Mouse (Mus musculus) lung, embryonic 14.5 days (tissue): Measurements from ENCODE around the gene Taf3. TPM values are rescaled to one million over a fixed set of nuclear protein-coding genes. Genes with fewer than 3 reads are reported as not detected.

Experiments used
- ATAC-seq: fragments of 200-750 bp; cut with Nextera tagmentation; 2 replicates; pipeline ENCODE4 v1.8.0; 2017; ENCODE audit warnings: mild to moderate bottlenecking, moderate TSS enrichment, moderate library complexity; ENCODE audit not compliant: insufficient read depth
- DNase-seq: peaks from one replicate; pipeline ENCODE4 v3.0.0-alpha.2; 2015
- H3K27ac ChIP-seq: fragments of 300-500 bp; sonication (generic); 2 replicates; pipeline ENCODE4 v1.5.1; 2014; ENCODE audit warnings: low read depth, mild to moderate bottlenecking, moderate library complexity
- H3K27me3 ChIP-seq: fragments of 300-500 bp; sonication (generic); 2 replicates; pipeline ENCODE4 v1.6.1; 2014; ENCODE audit warnings: low read length, control low read depth; ENCODE audit not compliant: insufficient read depth
- H3K36me3 ChIP-seq: fragments of 300-500 bp; sonication (generic); 2 replicates; pipeline ENCODE4 v1.6.1; 2014; ENCODE audit warnings: control low read depth; ENCODE audit not compliant: insufficient read depth
- H3K4me1 ChIP-seq: fragments of 300-500 bp; sonication (generic); 2 replicates; pipeline ENCODE4 v1.6.1; 2014; ENCODE audit warnings: antibody characterized with exemption, control low read depth; ENCODE audit not compliant: insufficient read depth
- H3K4me2 ChIP-seq: fragments of 300-500 bp; sonication (generic); 2 replicates; pipeline ENCODE4 v1.6.1; 2014; ENCODE audit warnings: mild to moderate bottlenecking
- H3K4me3 ChIP-seq: fragments of 300-500 bp; sonication (generic); 2 replicates; pipeline ENCODE4 v1.5.1; 2014; ENCODE audit warnings: low read depth, low read length
- H3K9ac ChIP-seq: fragments of 300-500 bp; sonication (generic); 2 replicates; pipeline ENCODE4 v1.6.1; 2014
- H3K9me3 ChIP-seq: fragments of 300-500 bp; sonication (generic); 2 replicates; pipeline ENCODE4 v1.6.1; 2016; ENCODE audit warnings: low read depth, low read length, control low read depth
- CTCF ChIP-seq: IDR thresholded peaks from 2 replicates; pipeline ENCODE4 v1.5.1; 2016; ENCODE audit warnings: antibody characterized with exemption, low read depth
- WGBS: fragments of 180-500 bp; shearing (Covaris S2); extraction: QIAGEN DNeasy Blood & Tissue Kit; methylation state at CpG from one replicate; pipeline ENCODE4 v1.1.7; 2014; 5-methylcytosine and 5-hydroxymethylcytosine counted together
- polyA plus RNA-seq: library from polyadenylated mRNA; unstranded; fragments of >200 nt; fragmentation: Nextera tagmentation; extraction: Ambion mirVana; gene quantifications from 2 replicates; pipeline ENCODE4 v1.2.1, GENCODE M21; 2014

Gene Taf3
- polyA plus RNA-seq, 1 experiment from 2014 or later = 16.0 TPM

DNA sequence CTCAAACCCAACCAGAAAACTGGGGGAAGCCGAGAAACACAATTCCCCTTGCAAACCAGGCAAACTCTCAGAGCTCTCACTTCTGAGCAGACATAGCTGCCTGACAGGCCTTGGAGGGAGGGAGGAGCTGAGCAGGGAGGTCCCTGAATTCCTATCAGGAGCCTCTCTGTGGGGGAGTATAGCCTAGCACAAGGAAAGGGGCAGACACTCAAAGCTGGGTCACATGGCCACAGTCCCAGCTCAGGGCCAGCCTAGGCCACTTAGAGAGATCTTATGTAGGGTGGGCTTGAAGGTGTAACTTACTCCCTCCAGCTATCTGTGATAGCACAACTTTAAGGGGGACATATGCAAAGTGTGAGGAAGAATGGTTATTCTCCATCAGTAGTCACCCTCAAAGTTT is 112.4 kb downstream of the Taf3 start:
- Histone ChIP-seq H3K4me2 (no peak overlapping the region), H3K4me1 (no peaks in the 10 kb centered on the region), H3K27ac (no peak overlapping the region), H3K9ac (no peak overlapping the region), H3K9me3 (no peaks in the 10 kb centered on the region), H3K36me3 (0 out of 2 replicates have a peak, but pooled peaks cover 11% of the 10 kb centered on the region), H3K27me3 (no peaks in the 10 kb centered on the region), H3K4me3 (no peak overlapping the region)
- peak; percentile 76; the same call in 1 of the 2 replicates for ATAC-seq
- no peak for TF ChIP-seq CTCF
- WGBS = 25% methylated on average over 1 of the region's 1 CpGs
- peak; percentile 23 for DNase-seq

DNA sequence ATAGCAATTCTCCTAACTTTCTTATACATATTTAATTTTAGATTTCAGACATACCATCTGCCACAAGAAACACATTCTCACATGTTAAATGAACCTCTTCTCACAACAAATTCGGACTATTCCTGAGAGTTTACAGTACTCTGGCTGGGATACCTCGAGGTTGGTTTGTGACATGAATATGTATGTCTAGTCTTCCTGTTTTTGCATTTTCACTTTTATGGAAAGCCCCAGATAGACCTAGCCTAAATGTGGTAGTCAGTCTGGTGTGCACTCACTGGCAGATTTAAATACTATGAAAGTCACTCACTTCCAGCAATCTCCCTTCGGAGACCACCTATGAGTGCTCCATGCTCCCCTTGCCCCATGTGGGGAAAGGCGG is 121.5 kb downstream of the Taf3 start:
- TF ChIP-seq CTCF = no peak
- WGBS = 80% methylated on average over 4 of the region's 4 CpGs
- Histone ChIP-seq H3K4me2 (no peak overlapping the region), H3K9ac (no peak overlapping the region), H3K36me3 (no peaks in the 10 kb centered on the region), H3K27ac (no peak overlapping the region), H3K9me3 (no peaks in the 10 kb centered on the region), H3K27me3 (no peaks in the 10 kb centered on the region), H3K4me1 (no peaks in the 10 kb centered on the region), H3K4me3 (no peak overlapping the region)
- no peak; the same call in 1 of the 2 replicates for ATAC-seq
- DNase-seq = no peak

DNA sequence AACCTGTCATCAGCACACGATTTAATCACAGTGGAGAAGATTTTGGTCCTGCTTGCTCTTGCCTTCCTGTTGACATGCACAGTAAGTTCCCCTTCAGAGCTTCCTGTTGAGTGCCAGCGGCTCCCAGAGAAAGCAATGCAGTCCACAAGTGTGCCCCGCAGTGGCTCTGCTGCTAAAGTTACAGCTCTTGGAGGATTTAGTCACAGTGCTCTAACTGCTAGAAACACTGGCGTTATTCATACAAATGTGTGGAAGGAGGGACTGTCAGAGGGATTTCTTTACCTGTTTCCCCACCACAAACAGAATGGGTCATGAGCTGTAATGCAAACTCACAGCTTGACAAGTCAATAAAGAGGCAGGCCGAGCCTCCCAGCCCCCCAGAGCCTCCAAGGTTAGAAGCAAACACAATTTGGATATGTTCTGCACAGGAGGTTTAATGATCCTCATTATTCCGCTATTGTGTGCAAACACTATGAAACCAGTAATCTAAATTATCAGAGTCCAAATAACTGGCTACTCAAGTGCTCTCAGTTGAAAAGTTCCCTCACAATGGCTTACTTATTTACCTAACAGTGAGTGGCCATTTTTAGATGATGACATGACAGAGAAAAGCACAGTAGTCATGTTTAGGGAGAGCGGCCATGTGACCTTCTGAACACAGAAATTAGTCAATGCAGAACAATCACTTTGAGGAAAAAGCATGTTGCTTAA is 122.0 kb downstream of the Taf3 start:
- peak; percentile 14; the same call in 1 of the 2 replicates for ATAC-seq

DNA sequence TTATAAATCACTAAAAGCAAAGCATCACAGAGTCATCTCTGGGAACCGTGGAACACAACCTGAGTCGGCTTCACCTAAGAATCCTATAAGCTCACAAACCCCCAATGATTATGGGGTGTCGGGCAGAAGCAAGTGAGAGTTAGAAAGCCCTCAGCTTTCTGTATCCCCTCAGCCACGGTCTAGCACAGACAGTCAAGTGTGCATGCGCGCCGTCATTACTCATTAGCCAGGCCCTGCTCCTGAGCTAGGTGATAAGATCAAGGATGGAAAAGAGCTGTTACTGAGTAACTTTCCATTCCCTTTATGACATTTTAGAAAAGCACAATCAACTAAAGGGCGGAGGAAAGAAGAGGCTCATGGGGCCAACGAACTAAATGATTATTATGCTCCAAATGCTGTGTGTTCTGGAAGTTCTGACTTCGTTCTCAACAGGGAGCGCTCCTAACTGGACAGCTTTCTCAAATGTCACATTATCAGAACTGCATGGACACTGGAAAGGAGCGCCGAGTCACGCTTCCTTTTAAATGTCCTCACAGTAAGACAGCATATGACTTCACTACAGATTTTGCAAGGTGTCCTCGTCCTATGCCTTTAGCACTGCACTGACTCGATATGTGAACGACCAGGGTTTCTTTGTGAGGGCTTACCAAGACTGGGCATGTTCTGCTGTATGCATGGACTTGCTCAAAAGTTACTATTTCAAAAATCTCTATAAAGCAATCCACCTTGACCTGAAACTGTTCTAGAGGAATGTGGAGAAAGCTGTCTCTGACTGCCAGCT is 129.5 kb downstream of the Taf3 start:
- TF ChIP-seq CTCF = no peak
- H3K4me2 ChIP-seq = no peak overlapping the region
- H3K4me3 ChIP-seq = no peak overlapping the region
- peak; percentile 37 for DNase-seq
- WGBS = 69% methylated on average over 17 of the region's 17 CpGs
- H3K36me3 ChIP-seq = 0 out of 2 replicates have a peak, but pooled peaks cover 8% of the 10 kb centered on the region
- H3K9me3 ChIP-seq = no peaks in the 10 kb centered on the region
- H3K4me1 ChIP-seq = no peaks in the 10 kb centered on the region
- H3K9ac ChIP-seq = no peak overlapping the region
- H3K27ac ChIP-seq = no peak overlapping the region
- ATAC-seq = peak; percentile 81; the same call in 1 of the 2 replicates
- H3K27me3 ChIP-seq = no peaks in the 10 kb centered on the region

More for the DNA sequence above, 122.0 kb downstream of the Taf3 start:
- H3K36me3 ChIP-seq = no peaks in the 10 kb centered on the region
- H3K4me3 ChIP-seq = no peak overlapping the region
- no peak overlapping the region for H3K9ac ChIP-seq
- no peak overlapping the region for H3K4me2 ChIP-seq
- 49% methylated on average over 7 of the region's 7 CpGs for WGBS
- TF ChIP-seq CTCF = no peak
- H3K9me3 ChIP-seq = no peaks in the 10 kb centered on the region
- H3K27ac ChIP-seq = no peak overlapping the region
- H3K27me3 ChIP-seq = no peaks in the 10 kb centered on the region
- peak; percentile 52 for DNase-seq
- no peaks in the 10 kb centered on the region for H3K4me1 ChIP-seq

DNA sequence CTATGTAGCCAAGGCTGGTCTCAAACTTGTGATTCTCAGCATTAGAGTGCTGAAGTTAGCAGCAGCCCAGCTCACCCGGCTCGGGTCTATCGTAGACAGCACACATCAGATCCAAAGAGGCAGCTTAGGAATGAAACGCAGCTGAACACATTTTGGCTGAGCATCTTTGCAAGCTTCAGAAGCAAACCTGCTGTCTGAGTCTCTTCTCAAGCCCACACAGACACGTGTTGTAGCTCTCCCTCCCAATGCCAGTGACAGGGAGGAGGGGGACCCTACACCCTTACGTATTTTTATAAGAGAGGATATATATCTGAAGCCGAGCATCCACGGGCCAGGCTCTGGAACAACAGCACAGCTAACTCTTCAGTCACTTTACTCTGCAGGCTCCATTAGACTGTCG is 130.8 kb downstream of the Taf3 start:
- 83% methylated on average over 9 of the region's 9 CpGs for WGBS
- 0 out of 2 replicates have a peak, but pooled peaks cover 8% of the 10 kb centered on the region for H3K36me3 ChIP-seq
- H3K4me2 ChIP-seq = no peak overlapping the region
- no peaks in the 10 kb centered on the region for H3K27me3 ChIP-seq
- H3K9me3 ChIP-seq = no peaks in the 10 kb centered on the region
- no peak for TF ChIP-seq CTCF
- no peak for DNase-seq
- no peak overlapping the region for H3K9ac ChIP-seq
- no peak overlapping the region for H3K4me3 ChIP-seq
- no peaks in the 10 kb centered on the region for H3K4me1 ChIP-seq
- H3K27ac ChIP-seq = no peak overlapping the region
- ATAC-seq = no peak

DNA sequence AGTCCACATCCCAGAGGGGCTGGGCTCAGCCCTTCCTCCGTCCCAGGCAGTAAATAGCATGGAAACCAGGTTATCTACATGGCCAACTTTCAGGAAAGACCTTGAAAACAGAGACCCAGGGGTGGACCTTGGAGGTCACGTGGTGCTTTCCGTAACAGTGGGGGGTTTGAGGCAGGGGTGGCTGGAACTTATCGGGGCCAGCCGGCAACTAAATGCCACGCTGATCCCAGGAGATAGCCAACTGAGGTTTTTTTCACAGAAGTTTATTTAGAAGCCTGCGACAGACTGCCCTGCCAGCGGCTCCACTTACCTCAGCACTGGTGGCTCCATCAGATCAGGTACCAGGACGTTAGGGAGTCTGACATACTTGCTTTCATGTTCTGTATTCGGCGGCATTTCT is 142.4 kb downstream of the Taf3 start:
- ATAC-seq = no peak
- no peak for DNase-seq
- Histone ChIP-seq H3K36me3 (no peaks in the 10 kb centered on the region), H3K27me3 (no peaks in the 10 kb centered on the region), H3K9ac (no peak overlapping the region), H3K4me1 (0 out of 2 replicates have a peak, but pooled peaks cover 3% of the 10 kb centered on the region), H3K27ac (no peak overlapping the region), H3K9me3 (no peaks in the 10 kb centered on the region), H3K4me3 (0 out of 2 replicates have a peak overlapping the region, but pooled peaks have one; percentile 4), H3K4me2 (peak overlapping the region; percentile 53)
- WGBS = 3% methylated on average over 11 of the region's 11 CpGs
- TF ChIP-seq CTCF = no peak
